Mouse (Mus musculus): Measurements from ENCODE around the gene Dnm3. TPM values are rescaled to one million over a fixed set of nuclear protein-coding genes. Genes with fewer than 3 reads are reported as not detected.
A peak's percentile ranks its signal among the peaks of the same experiment; 100 is the strongest.

The Dnm3 gene
- total RNA-seq, 2 experiments from 2014 or later = 0.15 TPM; not detected in 1

DNA sequence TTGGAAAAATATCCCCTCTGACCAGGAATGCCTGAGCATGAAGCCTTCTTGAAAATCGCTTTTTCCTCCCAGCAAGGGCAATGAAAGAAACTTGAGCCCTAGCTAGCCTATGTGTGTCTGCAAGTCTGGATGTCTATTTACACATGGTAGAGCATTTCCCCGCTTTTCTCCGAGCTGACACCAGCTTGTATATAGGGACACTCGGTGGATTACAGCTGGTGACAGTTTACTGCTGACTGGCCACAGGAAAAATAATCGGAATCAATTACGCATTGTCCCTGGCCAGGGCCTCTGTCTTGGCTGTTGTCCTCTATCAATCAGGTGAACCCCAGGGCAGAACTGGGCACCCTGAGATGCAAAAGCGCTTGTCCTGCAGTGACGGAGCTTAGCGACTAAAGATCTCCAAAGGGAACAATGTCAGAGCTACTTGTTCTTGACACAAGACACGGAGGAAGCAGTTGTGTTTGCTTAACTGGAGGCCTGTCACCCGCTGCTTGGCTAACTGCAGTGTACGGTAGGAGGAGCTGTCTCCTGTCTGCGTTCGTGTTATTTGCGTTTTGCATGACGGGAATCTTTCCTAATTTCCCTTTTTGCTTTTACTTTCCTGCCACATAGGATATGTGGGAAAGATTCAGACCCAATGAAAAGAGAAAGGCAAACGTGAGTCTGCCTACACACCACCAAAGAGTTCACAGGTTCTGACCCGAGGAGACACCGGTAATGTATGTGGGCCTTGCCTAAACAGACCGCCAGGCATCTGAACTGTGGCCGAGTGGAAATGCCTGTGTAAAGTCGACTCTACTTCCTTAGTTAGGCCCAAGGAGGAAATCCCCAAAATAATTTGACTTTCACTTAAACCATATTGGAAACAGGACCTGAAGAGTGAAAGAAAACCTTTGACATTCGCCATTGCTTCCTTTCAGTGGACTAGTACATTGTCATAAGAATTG lies 472.7 kb downstream of the Dnm3 start:
- ATAC-seq (ENCODE audit: poor library complexity, severe bottlenecking) = peak; percentile 81

DNA sequence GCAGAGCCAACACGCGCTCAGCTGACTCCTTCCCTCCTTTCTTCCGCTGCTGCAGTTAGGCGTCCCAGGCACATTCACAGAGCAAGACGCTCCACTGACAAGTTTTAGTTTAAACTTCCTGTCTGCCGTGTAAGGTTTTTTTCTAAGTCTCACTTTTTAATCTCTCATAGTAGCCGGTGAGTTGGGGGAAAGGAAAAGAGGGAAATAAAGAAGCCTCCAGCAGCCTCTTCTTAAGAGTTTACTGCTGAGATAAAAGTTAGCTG lies 473.4 kb downstream of the Dnm3 start:
- ATAC-seq (ENCODE audit: poor library complexity, severe bottlenecking) = no peak

DNA sequence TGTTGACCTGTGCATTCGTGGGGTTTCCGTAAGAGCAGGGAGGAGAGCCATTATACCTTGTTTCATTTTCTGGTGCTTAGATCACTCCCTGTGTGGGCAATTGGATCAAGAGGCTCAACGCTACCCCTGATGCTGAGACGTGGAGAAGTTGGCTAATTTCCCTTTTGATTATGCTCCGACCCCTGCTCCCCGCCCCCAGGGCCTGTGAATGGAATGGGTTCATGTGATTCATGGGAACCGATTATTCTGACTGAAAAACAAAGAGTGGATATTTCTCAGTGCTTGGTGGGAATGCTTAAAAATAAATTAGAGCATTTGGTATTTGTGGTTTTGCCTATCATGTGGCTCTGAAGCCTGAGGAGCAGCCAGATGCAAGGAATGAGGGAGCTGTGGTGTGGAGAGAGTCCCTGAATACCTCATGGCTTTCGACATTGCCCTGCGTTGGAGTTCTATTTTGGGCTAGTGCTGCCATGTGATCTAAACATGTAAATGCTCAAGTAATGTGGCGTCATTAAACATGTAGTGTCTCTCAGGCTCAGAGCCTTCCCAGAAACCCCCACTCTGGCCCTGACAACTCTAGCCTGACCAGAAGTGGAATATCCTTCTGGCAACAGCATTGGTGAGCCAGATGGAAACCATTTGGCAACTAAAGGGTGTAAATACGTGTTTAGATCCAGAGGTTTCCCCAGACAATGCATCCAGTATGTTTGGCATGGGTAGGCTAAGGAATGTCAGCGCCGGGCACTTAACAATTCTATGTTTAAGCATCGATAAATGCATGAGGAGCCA lies 473.9 kb downstream of the Dnm3 start:
- ATAC-seq (ENCODE audit: poor library complexity, severe bottlenecking) = no peak

DNA sequence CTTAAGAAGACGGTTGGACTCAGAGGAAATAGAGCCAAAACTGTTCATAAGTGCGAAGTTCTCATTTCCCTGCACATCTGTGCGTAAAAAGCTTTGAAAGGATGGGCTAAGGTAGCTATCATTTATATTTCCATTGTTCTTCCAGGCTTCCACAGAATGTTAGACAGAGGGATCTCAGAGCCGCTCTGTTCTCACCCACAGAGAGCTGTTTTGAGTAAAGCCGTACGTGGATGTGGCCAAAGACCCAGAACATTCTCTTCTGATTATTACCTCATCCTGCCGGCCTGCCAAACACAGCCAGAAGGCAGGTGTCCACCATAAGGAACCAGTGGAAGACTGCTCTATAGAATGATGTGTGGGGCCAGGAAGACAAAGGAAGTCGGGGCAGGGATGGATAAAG lies 476.5 kb downstream of the Dnm3 start:
- ATAC-seq (ENCODE audit: poor library complexity, severe bottlenecking) = no peak

DNA sequence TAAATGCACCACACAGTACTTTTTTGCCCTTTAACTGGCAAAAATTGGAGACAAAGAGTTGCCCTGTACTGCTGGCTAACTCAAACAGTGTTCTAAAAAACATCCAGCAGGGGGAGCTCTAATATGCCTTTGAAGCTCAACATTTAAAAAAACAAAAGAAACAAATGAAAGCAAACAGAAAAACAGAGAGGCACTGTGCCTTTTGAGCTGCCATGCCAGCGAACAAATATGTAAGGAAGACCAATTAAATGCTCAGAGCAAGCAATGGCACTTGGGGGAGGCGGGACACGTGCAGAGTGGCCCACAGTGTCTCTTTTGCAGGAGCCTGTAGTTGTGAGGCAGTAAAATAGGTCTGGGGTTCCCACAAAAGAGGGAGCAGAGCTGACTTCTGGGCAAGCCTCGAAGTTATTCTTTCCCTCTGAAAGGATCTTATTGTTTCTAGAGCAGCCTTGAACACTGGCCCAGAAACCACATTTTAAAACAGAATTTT lies 477.9 kb downstream of the Dnm3 start:
- ATAC-seq (ENCODE audit: poor library complexity, severe bottlenecking) = peak; percentile 59

DNA sequence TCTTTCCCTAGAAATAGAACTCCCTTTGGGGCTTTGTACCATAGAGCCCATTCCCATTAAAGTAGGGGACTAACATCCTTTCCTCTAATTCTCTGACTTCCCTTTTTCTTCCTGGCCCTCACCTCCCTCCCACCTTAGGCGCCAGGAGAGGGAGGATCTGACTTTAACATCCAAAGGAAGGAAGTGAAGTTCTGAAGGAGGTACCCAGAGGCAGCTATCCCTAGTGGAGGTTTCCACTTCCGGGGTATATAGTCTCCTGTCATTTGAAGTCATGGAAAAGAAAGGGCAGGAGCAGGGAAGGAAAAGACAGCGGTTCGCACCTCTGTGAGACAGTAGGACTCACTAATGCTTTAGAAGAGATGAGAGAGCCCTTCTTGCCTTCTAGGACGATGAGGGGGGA lies 478.5 kb downstream of the Dnm3 start:
- ATAC-seq (ENCODE audit: poor library complexity, severe bottlenecking) = peak; percentile 53

DNA sequence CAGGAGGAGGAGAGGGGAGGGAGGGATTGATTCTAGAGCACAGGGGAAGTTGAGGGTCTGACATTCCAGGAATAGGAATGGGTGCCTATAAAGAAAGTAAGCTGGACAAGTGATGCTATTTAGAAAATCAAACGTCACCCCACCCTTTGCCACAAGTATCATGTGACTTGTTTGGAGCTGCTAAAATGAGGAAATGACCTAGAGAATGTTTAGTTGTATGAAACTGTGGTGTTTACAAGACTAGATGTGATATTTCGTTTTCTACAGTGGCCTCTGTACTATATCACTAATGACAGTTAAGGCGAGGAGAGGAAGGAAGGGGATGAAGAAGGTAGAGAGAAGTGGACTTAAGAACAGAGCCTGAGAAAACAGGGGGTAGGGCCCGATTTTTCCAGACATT lies 479.1 kb downstream of the Dnm3 start:
- ATAC-seq (ENCODE audit: poor library complexity, severe bottlenecking) = peak; percentile 74

DNA sequence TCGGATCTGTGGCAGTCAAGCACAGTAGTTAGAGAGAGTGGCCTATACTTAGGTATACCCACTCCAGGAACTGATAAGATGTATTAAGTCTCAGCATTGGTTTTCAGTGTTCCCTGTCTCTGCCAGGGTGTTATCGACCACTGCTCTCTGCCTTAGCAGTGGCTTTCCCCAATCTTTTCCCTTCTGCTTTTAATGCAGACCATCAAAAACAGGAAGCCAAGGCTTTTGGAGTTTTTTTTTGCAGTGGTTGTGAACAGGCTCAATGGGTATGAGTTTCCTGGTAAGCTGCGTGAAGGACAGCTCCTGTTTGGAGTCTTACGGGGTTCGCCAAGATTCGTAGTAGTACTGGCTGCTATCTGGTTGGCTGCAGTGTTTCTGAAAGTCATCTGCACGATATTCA lies 485.4 kb downstream of the Dnm3 start:
- peak; percentile 36; the same call in 1 of the 2 replicates for ATAC-seq (ENCODE audit: poor library complexity, severe bottlenecking)

DNA sequence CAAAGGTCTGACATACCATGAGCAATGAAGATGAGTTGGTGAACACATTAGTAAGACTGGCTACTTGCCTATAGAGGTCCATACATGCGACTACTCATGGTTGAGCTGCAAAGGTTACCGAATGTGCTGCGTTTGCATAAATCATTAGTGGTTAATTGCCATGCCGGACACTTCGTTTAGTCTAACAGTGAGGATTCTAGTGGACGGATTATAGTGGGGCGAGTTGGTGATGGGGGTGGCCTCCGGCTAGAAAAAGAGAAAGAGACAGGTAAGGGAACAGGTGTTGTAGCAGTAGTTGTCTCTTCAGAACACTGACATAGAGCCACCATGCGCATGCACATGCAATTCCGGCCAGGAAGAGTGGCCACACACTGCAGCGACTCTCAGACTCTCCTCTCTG lies 486.0 kb downstream of the Dnm3 start:
- no peak for ATAC-seq (ENCODE audit: poor library complexity, severe bottlenecking)

DNA sequence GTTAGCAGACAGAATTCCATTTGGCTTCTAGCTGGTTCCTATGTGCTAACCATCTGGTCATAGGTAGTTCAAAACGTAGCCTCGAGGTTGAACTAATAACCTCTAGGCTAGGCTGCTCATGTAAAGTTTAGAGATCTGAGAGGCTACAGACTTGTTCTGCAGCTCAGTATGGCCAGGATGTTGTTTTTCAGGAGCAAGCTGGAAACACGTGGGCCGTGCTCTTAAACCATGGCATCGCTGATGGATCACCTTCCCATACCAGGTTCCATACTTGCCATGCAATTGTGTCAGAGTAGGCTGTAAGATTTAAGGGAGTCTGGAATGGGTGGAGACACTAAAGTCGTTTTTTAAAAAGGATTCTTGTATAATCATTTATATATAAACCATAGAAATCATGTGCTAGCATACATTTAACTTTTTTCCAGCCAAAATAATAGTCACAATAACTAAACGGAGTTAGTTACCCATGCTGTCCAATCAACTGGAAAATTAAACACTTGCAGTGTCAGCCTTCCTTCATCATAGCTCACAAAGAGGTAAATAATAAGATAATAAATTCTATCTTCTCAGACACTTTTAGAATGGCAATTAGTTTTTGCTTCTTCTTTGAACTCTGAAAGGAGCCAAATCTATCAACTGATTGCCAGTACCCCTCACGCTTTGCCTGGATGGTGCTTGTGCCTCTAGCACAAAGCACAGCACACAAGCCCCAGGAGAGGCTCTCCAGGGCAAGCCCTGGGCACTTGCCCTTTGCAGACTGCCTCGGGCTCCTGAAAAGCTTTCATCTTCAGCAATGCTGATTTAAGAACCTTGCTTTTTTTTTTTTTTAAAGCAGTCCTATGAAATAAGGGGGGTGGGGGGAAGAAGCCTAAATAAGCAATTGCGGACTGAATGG lies 486.9 kb downstream of the Dnm3 start:
- ATAC-seq (ENCODE audit: poor library complexity, severe bottlenecking) = no peak

DNA sequence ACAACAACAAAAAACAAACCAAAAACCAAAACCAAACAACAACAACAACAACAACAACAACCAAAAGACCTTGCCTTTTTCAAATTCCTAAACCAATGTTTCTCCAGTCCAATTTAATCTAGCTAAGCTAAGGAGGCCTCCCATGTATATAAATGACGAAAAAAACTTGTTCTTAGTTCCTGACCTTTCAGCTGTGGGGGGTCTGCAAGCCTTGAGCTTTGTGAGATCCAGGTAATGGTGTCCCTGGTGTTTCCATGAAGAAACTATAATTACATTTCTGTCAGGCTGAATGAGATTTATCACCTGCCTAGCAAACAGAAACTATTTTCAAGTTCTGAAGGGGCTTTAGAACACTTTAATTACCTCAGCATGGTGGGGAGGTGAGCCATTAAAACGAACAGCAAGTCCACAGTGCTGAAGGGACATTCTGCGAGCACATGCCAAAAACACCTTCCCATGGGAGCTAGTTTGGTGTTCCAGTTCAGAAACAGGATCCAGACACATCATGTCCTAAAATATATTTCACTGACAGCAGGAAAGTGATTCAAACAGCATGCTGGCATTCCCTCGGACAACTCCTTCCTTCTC lies 493.8 kb downstream of the Dnm3 start:
- no peak for ATAC-seq (ENCODE audit: poor library complexity, severe bottlenecking)

DNA sequence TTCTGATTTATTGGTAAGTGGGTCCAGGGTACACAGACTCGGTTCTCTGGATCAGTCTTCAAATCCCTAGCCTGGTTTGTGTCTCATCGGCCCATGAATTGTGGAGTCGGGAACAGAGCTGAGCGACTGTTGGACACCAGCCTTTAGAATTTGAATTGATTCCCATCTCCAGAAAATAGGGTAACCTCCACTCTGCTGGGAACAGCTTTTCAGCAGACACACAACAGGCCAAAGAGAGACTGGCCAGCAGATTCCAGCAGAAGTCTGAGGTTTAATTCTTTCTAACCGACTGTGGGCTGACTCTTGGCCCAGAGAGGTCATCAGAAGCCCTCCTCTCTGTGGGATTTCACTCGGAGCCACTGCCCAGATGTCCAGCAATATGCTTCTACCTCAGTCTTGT lies 494.4 kb downstream of the Dnm3 start:
- no peak for ATAC-seq (ENCODE audit: poor library complexity, severe bottlenecking)

DNA sequence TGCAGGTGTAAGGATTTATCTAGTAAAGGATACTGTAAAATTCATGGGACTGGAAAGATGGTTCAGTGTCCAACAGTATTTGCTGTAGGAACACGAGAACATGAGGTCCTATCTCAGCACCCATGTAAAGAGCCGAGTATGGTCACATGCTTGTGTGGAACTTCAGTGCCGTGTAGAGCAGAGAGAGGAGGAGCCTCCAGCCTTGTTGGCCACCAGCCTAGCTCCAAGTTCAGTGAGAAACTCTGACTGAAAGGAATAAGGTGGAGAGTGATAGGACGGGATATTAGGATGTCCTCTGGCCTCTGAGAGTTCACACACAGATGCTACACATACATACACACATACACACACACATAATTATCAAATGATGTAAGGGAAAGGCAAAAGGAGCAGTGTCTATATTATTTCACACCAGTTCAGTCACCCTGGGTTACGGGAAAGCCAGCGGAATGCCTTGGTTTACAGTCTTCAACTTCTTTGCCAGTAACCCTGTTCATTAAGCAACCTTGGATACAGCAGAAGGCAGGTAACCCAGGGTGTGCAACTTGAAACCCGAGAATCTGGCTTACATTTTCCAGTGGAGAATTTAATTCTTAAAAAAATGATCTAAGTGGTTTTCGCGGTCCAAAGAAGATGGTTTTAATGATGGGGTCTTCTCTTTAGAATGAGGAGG lies 497.1 kb downstream of the Dnm3 start:
- ATAC-seq (ENCODE audit: poor library complexity, severe bottlenecking) = no peak

DNA sequence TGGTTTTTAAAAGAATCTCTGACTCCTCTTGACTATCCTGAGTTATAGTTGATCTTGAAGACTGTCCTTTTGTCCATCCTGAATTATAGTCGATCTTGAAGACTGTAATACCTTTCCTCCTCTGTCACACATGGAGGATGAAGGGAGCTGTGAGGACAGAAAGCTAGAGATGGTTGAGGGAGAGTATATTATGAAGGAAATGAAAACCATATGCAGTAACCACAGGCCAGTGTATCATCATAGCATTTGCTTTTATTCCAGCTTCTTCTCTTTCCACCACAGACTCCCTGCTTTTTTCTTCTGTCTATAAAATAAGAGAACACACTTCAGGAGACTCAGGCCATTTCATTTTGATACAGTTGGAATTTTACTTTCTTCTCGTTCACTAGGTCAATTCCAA lies 497.8 kb downstream of the Dnm3 start:
- no peak for ATAC-seq (ENCODE audit: poor library complexity, severe bottlenecking)

DNA sequence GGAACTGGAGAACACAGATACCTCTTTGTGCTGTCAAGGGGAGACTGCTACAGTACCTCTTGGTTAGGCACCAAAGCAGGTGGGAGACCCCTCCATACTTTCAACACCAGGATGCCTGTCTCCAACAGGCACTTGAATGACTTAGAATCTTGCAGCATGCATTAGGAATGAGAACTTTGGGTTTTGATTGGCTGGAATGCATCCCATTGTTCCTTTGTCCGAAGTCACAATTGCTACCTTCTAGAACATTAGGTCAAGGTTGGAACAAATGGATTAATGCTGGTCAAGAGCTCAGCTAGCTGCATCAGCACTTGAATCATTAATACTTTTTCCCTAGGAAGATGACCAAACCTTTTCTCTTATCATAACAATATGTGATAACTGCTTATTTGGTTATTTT lies 498.3 kb downstream of the Dnm3 start, which contains the start of gene 4930558K02Rik:
Gene 4930558K02Rik (minus strand): TSS at position 101 of the 400 bp plus-strand sequence.
- ATAC-seq (ENCODE audit: poor library complexity, severe bottlenecking) = no peak

DNA sequence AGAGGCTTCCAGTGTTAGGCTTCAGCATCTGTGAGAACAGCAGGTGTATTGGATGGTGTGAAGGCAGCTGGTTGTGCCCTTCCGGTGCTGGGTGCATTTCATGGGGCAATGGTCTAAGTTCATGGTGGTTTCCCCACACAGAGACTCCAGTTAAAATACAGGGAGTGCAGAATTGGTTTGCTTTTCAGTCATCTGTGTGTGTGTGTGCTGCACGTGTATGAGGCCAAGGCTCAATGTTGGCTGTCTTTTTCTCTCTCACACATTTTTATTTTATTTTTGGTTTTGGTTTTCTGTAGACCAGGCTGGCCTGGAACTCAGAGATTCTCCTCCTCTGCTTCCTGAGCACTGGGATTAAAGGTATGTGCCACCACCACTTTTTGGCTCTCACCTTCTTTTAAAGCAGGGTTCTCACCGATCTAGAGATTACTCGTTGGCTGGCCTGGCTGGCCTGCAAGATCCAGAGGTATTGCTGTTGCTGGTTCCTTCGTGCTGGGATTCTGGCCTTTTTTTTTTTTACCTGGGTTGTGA lies 499.6 kb downstream of the Dnm3 start:
- no peak for ATAC-seq (ENCODE audit: poor library complexity, severe bottlenecking)

DNA sequence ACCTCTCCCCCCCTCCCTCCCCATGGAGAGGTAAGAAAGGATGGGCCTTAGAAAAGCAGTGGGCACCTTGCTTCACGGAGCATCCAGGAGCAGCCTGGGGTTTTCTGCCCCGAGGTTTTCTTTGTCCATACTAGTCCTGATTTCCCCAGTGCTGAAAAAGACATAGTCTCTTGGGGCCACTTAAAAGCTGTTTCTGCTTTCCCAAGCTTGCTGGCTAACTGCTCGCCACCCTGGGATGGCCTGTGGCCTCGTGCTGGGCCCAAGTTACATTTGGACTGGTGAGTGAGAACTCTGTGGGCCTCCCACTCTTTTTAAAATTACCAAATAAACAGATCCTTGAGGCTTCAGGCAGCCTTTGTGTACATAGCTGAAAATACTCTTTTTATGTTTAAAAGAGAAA lies 500.5 kb downstream of the Dnm3 start:
- no peak for ATAC-seq (ENCODE audit: poor library complexity, severe bottlenecking)

DNA sequence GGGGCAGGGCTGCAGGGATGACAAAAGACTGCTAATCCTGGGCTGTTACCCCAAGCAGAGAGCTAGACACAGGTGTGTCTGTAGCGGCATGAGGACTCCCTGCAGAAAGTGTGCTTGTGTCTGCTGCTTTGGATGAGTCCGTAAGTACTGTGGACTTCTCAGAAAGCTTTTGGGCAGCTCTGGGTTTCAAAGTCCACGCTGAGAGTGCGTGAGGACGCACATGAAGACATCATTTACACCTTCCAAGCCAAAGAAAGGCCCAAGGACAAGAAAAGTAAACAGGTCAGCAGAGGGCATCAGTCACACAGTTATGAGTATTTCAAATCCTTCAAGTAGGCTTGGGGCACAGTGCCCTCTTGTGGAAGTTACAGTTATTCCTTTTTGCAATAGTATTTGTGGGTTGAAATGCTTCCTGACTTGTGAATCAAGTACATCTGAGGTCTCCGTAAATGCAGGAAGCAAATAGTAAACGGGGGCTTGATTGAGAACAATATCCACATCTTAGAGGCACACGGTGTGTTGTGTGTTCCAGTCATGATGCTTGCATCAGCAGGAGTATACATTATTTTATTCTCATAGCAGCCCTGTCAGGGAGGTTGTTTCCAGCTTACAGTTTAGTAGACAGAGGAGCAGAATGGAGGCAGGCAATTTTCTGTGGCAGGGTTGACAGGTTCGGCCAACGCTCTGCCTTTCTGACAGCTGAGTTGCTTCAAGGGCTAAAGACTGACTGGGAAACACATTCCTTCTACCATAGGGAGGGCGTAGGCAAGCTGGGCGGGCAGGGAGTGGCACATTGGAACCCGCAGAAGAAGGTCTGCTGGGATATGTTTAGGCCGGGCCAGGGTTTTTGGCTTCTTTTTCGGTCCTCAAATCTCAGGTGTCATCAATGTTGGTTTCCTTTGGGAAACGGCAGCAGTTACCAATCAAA lies 501.3 kb downstream of the Dnm3 start:
- ATAC-seq (ENCODE audit: poor library complexity, severe bottlenecking) = peak; percentile 95

DNA sequence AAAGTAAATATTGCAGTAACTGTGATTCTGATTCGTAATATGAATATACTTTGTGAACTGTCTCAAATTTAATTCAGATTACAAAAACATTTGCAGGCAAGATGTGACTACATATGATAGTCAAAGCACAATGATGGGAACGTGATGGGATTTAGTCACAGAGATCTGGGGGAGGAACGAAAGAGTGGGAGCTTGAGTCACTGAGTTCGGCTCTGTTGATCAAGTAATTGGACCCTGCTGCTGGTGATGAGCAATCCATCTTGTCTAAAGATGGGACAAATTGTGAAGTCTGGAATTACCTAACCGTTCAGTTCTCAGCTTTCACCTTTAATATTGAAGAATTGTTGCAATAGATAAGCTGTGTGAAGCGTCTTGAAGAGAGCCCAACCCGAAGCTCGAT lies 505.6 kb downstream of the Dnm3 start:
- no peak for ATAC-seq (ENCODE audit: poor library complexity, severe bottlenecking)
